Mouse (Mus musculus) spleen, postnatal 36 days (tissue): ENCODE measurements around the gene Atg9b.

Experiments
- DNase-seq, 2 experiments: peaks; one replicate each; pipeline ENCODE4 v3.0.0; 2022; ENCODE audit warnings: low spot score in 2 of 2, mixed read lengths in 1 of 2

Atg9b gene

DNA sequence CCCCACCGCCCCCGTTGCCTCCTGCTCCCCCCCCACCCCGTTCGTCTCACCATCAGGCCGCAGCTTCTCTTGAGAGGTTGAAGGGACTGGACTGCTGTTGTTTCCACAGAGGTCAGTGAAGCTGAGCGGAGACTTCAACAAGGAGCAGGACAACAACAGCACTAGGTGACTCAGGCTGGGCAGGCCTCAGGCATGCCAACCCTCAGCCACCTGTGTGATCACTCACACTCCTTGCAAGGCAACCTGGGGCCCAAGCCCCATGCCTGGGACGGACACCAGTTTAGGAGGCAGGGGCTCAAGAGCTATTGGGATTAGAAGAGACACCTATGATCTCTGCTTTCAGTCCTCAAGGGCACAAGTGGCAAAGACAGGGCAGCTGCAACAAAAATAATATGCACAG lies at the start of gene Atg9b:
Atg9b (minus strand) TSS at position 280 of the 400 bp plus-strand sequence.
- no peak for DNase-seq

DNA sequence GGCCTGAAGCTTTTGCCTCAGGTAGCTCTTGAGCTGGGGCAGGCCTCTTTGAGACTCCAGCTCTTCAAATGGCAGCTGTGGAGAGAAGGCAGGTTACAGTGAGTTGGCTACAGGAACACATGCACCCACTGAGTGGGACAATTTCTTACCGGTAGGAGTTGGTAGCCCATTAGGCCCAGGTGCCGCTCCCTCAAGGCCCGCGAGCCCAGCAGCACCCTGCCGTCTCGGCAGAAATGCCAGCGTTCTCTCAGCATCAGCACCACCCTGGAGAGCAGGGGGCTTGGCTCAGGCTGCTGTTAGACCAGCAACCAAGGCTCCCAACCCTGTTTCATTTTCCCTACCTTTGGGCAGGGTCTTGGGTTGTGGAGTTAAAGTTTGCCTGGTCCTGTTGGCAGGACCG lies 49.2 kb upstream of the Atg9b start:
- no peak for DNase-seq

DNA sequence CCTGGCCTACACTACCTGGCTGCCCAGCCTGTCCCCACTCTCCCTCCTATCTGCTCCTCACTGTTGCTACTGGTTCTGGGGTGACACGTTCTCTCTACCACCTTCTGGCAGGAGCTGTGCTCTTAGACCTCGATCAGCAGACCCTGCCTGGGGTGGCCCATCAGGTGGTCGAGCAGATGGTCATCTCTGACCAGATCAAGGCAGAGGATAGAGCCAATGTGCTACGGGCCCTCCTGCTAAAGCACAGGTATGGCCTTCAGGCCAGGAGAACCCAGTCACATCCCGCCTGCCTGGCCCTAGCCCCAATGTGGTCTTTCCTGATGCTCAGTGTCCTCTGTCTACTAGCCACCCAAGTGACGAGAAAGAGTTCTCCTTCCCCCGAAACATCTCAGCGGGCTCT lies 42.0 kb upstream of the Atg9b start:
- no peak for DNase-seq

DNA sequence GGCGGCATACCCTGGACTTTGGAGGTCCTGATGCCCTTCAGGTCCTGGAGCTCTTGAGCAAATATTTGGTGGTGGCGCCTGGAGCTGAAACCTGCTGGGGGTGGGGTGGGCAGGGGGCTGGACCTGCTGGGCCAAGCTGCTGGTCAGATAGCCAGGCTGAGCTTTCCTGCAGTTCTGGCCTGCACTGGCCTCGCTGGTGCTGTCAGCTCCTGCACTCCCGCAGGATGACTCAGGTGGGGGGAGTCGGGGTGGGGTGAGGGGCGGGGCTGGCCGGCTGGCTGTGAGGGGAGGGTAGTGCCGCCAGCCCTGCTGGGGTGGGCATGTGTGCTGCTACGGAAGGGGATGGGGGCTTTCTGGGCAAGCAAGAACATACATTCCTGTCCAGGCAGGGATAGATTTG lies 36.7 kb upstream of the Atg9b start:
- no peak for DNase-seq

DNA sequence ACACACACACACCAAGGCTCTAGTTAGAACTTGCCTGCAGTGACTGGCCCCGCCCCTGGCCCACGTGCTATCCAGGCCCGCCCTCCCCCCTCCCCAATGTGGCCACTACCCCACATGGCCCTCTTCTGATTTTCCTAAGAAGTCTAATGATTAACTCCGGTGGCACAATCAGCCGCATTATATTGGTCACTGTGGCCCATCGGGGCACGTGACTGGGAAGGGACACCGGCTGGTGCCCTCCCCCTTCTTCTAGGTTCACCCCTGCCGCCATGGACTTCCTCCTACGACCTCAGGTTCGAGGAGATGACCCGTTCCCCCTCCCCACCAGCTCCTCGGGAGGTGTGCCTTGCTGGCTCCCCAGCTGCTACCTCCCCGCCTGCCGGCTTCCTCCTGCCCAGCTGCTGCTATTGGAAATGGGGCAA lies 36.0 kb upstream of the Atg9b start:
- DNase-seq, result no peak

DNA sequence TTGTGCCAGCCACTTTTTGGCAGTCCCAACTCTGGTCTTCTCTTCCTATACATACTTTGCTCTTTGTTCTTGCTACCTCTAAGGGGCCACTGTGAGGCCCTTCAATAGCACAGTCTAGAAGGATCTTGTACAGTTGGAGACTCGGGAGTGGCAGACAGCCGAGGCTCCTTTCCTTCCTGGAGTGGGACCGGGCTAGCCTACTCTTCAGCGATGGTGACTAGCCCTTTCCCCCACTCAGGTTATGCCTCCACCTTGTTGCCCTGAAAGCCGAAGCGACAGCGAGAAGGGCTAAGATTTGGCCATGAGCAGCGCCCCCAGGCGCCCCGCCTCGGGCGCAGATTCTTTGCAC lies 35.3 kb upstream of the Atg9b start:
- no peak for DNase-seq

DNA sequence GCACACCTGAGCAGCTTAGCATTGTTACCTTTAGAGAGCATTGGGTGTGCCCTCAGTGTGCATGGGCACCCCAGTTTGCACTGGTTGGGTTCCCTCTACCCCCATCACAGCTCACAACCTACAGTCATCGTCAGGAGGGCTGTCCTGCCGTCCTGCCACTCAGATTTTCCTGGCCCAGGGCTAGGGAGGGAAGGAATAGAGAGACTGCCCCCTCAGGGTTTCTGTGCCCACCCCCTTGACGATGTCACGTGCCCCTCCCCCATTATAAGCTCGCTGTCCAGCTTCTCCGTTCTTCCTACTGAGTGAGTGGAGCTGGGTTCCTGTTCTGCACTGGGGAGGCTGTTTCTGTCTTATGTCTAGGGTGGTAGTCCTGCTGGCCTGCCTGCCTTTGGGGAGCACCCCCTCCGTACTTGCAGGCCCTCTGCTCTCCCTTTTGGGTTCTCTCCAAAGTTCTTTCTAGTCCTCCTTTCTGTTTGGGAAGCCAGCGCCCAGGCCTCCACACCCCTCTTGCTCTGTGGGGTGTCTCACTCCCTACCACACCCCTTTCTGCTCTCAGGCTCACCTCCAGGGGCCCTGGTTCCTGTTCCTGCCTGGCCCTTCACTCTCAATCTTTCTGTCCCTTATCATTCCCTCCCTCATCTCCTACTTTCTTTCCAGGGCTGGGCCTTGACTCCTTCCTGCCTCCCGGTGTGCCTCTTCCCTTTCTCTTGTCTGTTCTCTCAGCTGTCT lies 34.8 kb upstream of the Atg9b start:
- no peak for DNase-seq

DNA sequence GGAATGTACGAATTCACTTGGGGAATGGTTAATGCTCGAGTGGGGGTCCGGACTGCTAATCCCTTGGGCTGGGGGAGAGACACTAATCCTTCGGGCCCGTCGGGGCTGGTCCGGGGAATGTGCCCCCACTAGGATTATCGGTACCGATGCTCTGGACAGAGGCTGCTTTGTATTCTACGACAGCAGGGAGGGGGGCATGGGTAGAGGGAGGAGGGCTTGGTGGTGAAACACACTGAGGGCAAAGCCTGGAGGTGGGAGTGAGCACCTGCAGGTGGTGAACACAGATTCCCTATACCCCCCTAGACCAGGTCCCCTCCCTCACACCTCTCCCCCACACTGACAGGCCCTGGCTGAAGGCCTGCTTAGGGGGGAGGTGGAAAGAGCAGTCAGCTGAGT lies 34.1 kb upstream of the Atg9b start:
- no peak for DNase-seq

DNA sequence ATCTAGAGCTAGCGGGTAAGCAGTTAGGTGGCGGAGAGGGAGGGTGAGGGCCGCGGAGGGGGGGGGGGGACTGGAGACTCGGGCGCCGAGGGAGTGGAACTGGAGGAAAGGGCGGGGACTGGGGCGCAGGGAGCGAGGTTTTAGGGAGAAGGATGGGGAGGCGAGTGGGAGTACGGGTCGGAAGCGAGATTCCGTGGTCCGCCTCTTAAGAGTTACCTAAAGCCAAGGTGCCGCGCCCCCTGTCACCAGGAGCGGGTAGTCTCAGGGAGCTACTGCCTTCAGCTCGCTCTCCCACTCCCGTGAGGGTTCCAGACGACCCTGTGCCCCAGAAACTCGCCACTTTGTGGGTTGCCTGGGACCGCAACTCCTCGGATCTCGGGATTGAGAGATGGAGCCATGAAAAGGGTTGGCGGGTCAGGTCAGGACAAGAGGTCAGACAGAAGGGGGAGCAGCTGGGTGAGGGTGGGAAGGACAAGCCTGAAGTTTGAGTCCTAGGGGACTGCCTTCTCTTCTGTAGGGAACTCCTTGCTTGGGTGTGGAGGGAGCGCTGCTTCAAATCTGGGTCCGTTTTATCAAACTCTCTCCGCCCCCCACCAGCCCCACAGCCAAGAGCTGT lies 33.6 kb upstream of the Atg9b start:
- DNase-seq, result peak; percentile 52 to 64

DNA sequence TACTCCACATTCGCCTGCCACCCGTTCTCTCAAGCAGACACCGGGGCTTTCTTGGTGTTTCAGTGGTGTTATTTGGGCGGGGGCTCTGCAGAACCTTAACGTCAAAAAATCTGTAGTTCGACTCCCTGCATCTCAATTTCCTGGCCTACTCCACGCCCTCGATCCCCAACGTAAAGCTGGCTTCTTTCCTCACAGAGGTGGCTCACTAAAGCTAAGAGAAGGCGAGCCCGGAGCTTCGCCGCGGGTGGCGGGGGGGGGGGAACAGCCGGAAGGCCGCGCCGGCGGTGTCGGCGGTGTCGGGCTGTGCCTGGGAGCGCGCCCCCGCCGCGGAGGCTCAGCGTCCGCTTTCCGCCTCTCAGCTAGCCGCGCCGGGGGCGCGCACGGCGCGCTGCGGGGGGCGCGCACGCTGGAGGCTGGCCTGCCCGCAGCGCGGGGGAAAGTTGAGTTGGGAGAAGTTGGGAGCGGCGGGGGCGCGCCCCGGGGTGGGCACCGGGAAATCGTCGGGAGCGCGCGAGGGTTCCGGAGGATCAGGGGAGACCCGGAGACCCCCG lies 33.0 kb upstream of the Atg9b start:
- DNase-seq, result peak; percentile 80 to 84

DNA sequence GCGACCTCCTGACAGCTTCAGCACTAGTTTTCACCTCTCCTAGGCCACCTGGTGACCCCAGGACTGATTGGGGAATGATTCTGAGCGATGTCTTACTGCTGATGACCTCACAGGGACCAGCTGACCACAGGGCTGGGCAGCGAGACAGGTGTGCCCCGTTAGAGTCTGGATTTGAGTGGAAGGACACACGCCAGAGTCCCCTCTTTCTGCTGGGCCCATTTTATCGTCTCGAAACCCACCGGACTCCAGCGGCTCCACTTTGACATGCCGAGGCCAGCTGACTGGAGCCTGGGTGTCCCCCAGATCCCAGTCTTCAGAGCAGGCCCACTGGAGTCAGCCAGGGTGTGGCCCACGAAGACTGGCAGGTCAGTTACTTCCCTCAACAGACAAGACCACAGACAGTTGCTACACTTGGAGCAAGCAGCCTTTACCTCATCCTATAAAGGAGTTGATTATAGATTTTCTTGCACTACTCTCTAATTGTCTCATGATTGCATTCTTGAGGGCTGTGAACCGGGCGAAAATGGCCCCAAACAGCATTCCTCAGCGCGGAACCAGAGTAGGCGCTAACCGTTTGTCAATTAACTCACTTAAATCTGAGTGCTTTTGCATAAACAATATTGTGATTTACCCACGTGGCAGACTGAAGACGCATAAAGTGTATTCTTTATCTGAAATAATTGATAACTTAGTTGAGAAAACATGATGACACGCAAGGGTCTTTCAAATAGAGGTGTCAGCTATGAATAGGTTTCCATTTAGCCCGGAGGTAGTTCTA lies 32.2 kb upstream of the Atg9b start:
- DNase-seq, result peak; percentile 22 to 43

DNA sequence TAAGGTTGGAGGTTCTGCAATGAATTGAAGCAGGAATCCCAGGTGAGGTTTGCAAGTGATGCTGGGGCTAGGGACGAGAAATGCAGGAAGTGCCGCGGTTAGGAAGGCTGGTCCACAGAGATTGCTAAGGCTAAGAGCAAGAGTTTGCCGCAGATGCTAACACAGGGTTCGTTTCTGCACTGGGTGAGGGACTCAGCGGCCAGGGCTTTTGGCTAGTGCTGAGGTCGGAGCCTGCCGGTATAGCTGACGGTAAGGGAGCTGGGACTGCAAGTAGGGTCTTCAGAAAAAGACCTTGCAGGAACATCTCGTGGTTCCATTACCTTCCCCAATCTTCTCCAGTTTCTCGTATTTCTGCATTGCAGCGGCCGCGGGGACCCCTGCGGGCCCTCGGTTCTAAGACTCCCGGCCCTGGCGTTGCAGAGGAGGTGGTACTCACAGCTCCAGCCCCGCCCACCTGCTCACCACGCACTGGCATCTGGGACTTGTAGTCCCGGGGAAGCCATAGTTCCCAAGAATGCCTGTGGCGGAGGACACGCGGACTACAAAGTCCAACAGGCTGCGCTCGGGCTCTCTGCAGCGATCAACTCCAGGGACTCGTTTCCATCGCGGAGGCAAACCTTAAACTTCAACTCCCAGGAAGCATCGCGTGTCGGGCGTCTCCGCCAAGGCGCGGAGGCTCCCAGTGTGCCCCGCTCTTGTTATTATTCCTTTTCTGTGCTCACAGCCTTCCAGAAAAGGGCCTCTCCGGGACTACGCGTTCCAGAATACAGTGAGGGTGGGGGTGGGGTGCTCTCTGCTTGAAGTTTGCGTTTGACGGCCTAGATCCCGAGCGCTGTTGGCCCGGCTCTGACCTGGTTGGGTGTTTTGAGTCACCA lies 31.4 kb upstream of the Atg9b start, which contains the start of the genes Cdk5 and Slc4a2:
Cdk5 (minus strand) TSS at position 402 of the 875 bp plus-strand sequence.
Slc4a2 (plus strand) TSS at position 709 of the 875 bp plus-strand sequence.
- DNase-seq, result peak; percentile 98

DNA sequence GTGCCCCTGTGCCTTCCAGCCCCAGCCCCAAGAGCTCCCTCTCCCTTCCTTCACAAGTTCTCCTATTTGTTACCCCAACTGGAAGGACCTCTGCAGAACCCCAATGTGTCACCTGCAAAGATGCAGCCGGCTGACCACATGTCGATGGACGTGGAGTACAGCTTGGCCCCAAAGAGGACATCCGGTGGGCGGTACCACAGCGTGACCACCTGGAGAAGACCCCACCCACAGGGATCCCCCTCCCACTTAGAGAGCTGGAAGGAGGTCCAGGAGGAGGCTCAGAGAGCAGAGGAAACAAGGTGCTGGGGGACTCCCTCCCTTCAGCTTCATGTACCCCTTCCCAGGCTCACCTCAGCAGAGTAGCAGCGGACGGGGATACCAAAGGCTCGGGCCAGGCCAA lies 28.4 kb upstream of the Atg9b start:
- no peak for DNase-seq

DNA sequence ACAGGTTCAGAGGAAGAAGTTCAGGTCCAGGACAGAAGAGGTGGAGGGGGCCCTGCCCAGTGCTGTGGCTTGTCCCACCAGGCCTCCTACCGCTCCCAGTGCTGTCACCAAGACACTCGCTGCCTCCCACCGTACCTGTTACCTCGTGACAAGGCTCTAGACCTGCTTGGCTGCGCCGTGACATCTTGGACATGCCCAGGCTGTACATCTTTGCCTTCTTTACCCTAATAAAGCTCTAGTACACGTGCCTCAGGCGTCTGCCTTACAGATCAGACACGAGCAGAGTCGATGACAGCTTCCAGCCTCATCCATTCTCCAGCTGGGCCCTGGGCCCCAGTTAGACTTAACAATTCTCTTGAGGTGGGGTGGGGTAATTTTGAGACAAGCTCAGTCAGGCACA lies 25.6 kb upstream of the Atg9b start:
- no peak for DNase-seq

DNA sequence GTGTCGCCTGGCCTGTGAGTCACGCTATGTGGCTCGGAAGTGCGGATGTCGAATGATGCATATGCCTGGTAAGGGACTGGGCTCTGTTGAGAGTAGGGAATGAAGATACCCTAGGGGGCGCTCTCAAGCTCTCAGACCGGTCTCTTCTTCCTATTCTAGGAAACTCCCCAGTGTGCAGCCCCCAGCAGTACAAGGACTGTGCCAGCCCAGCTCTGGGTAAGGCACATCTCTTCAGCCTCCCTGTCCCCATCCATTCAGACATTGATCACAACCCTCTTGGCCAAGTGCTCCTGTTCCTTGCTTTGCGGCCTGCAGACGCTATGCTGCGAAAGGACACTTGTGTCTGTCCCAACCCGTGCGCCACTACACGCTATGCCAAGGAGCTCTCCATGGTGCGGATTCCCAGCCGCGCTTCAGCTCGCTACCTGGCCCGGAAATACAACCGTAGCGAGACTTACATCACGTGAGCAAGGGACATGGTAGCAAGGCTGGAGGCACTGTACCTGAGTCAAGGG lies 24.3 kb upstream of the Atg9b start:
- DNase-seq, result peak; percentile 60 to 62

DNA sequence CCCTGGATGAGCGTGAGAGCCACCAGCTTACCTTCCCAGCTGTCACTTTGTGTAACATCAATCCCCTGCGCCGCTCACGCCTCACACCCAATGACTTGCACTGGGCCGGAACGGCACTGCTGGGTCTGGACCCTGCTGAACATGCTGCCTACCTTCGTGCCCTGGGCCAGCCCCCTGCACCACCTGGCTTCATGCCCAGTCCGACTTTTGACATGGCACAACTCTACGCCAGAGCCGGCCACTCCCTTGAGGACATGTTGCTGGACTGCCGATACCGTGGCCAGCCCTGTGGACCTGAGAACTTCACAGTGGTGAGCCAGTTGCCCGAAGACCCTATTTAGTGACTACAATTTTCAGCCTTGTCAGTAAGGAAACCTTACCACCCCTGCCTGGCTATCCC lies 22.0 kb upstream of the Atg9b start:
- DNase-seq, result no peak

DNA sequence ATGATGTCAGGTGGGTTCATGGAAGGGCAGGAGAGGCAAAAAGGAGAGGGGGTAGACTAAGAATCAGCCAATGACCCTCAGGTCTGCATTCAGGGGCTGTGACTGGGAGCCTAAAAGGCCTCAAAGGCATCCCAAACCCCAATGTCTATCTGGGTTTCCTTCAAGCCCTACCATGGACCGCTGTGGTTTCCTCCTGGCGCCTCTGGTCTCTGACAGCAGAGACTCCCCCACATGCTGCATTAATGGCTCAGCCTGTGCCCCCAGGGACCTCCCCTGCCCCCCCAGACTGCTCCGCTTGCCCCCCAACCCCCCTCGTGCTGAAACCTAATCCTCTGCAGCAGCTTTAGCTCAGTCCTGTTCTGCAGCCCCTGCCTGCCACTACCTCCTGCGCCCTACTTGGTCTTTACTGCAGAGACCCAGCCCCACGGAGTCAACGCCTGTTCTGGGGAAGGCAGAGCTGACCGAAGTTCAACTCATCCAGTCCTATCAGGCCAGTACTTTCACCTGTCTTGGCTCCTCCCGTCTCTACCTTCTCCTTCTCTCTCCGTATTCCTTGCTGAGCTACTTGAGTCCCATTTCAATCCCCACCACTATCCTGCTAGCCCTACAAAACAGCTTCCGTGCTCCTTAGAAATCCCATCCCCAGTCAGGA lies 21.2 kb upstream of the Atg9b start, which contains the start of gene Asic3:
Asic3 (plus strand) TSS at position 351 of the 652 bp plus-strand sequence.
- no peak for DNase-seq

DNA sequence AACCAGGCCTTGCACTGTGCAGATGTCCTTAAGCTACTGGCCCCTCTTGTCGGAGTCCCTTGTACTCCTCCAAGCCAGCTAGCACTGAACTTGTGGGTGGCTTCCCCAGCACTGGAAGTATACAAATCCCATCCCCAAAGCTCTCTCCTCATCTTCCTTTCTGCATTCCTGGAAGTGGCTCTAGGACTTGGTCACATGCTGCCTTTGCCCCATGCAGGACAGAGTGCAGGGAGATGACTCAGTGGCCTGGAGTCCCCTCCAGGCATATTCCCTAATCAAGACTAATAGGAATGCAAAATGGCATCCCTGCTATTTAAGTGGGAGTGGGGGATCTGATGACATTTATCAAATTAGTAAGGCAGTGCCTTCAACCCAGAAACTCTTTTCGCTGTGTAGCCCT lies 20.1 kb upstream of the Atg9b start:
- DNase-seq, result no peak

DNA sequence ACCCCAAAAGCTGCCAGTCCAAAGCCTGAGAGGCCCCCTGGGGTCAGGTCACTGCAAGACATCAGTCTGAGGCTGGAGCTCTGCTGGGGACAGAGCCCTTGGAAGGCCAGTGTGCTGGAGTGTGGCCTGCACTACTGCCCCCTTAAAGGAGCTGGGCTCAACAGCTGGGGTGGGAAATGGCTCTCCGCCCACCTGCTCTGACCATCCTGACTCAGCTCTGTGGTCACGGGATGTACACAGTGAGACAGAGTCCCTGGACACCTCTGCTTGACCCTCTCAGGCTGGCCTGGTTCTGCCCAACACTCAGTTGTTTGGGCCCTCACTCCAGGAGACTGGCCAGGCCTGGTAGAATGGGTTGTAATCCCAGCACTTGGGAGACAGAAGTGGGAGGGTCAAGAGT lies 17.5 kb upstream of the Atg9b start:
- DNase-seq, result no peak

DNA sequence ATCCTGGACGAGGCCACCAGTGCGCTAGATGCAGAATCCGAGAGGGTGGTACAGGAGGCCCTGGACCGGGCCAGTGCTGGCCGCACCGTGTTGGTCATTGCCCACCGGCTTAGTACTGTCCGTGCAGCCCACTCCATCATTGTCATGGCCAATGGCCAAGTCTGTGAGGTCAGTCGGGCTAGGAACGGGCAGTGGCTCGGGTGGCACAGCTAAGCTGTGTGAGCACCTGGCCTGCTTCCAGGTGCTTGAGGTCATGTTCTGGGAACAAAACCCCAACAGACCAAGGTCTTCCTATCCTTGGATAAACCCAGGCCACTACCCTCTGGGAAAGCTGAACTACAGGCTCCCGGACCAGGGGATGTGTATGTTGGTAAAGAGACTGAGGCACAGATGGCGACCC lies 16.7 kb upstream of the Atg9b start:
- no peak for DNase-seq
